27 mouse cellular contexts compared by ENCODE assay signal in the genomic region with DNA sequence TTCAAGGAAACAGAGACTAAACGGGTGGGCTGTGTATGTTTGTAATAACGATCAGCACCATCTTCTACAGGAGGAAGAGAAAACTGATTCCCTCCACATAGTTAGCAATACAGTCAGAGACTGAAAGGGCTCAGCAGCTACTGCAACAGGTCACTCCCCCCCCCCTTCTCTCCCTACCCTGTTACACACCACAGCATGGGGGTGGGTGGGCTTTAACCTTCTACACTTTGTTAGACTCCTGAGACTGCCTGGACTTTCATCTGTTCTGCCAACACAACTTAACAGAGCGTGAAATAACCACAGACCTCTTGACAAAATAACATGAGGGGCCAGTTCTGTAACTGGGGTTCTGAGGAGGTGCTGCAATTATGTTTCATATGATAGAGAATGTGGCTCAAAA. TPM values are rescaled to one million over a fixed set of nuclear protein-coding genes. Genes with fewer than 3 reads are reported as not detected.
DNase-seq lines count a peak whose midpoint lies in the region; ATAC-seq and TF ChIP-seq lines count a peak whose summit lies in the region.
"Had no signal": no experiment of that assay in that cellular context is flagged by ENCODE, and none has a peak within 500 bp of the region (broad histone marks: within the 10 kb centered on the region; RNA-seq: fewer than 3 reads in every experiment).

No protein-coding gene starts in this region.

- H3K9ac ChIP-seq in kidney, postnatal 0 days (ENCODE audit: low read depth, low read length) = no peak overlapping the region
- H3K9ac ChIP-seq: forebrain, embryonic 13.5 days; heart, embryonic 15.5 days; intestine, embryonic 15.5 days; limb, embryonic 13.5 days; midbrain, embryonic 12.5 days; neural tube, embryonic 13.5 days had no signal

- no peak overlapping the region for H3K4me3 ChIP-seq in kidney, postnatal 0 days (replicated peaks; ENCODE audit: low read depth, low read length)
- H3K4me3 ChIP-seq: forebrain, embryonic 13.5 days; heart, embryonic 10.5 days; heart, embryonic 15.5 days; intestine, embryonic 15.5 days; left cerebral cortex, adult 2 months; limb, embryonic 13.5 days; midbrain, embryonic 12.5 days; neural tube, embryonic 13.5 days had no signal

- no peak overlapping the region for H3K4me2 ChIP-seq in kidney, postnatal 0 days (ENCODE audit: low read length)
- H3K4me2 ChIP-seq: forebrain, embryonic 13.5 days; heart, embryonic 15.5 days; intestine, embryonic 15.5 days; limb, embryonic 13.5 days; liver, embryonic 11.5 days; midbrain, embryonic 12.5 days; neural tube, embryonic 13.5 days had no signal

- peak overlapping the region; percentile 54 for H3K27ac ChIP-seq in kidney, postnatal 0 days
- H3K27ac ChIP-seq: forebrain, embryonic 13.5 days; heart, embryonic 10.5 days; heart, embryonic 15.5 days; intestine, embryonic 15.5 days; left cerebral cortex, adult 2 months; limb, embryonic 13.5 days; midbrain, embryonic 12.5 days; neural tube, embryonic 13.5 days had no signal

- ATAC-seq in kidney, postnatal 0 days (replicated peaks; ENCODE audit: low FRiP score, low read depth) = peak; percentile 83; the same call in 1 of the 2 replicates
- ATAC-seq: forebrain, embryonic 13.5 days; hindbrain, embryonic 16.5 days; intestine, embryonic 15.5 days had no signal

- TF ChIP-seq CTCF in kidney, postnatal 0 days (IDR thresholded peaks at IDR 0.05; ENCODE audit: low read depth) = no peak

- peak; percentile 8 for DNase-seq in kidney, adult 11 months
- no peak for DNase-seq in kidney, adult 18-20 months
- peak; percentile 7 to 17 for DNase-seq in kidney, adult 8-10 months
- peak; percentile 43 for DNase-seq in kidney, postnatal 0 days (ENCODE audit: low spot score)
- DNase-seq in kidney, postnatal 4 days = peak; percentile 35 to 52
- DNase-seq in cerebellum, postnatal 14 days = no peak
- no peak for DNase-seq in layer of hippocampus, adult 8-10 months (ENCODE audit: low spot score in 2 of 2)
- DNase-seq: adrenal gland, adult 2 months; adrenal gland, postnatal 36 days; cerebellum, adult 18-20 months; cerebellum, postnatal 25 days; gastrocnemius, postnatal 14 days; lung, postnatal 36 days; right cerebral cortex, postnatal 14 days; thymus, postnatal 4 days had no signal

- H3K4me1 ChIP-seq in kidney, postnatal 0 days (replicated peaks; ENCODE audit: insufficient read depth, low read length) = 0 out of 2 replicates have a peak, but pooled peaks cover 3% of the 10 kb centered on the region
- H3K4me1 ChIP-seq: forebrain, embryonic 13.5 days; heart, embryonic 10.5 days; heart, embryonic 15.5 days; intestine, embryonic 15.5 days; limb, embryonic 13.5 days; midbrain, embryonic 12.5 days; neural tube, embryonic 13.5 days had no signal

- no peaks in the 10 kb centered on the region for H3K9me3 ChIP-seq in kidney, postnatal 0 days (replicated peaks; ENCODE audit: low read length)
- H3K9me3 ChIP-seq: forebrain, embryonic 13.5 days; heart, embryonic 10.5 days; heart, embryonic 15.5 days; intestine, embryonic 15.5 days; limb, embryonic 13.5 days; midbrain, embryonic 12.5 days; neural tube, embryonic 13.5 days had no signal

- 32% methylated on average over 3 of the region's 3 CpGs for WGBS in kidney, postnatal 0 days

- no peaks in the 10 kb centered on the region for H3K36me3 ChIP-seq in kidney, postnatal 0 days (ENCODE audit: insufficient read depth, low read length)
- H3K36me3 ChIP-seq: heart, embryonic 10.5 days; heart, embryonic 15.5 days; intestine, embryonic 15.5 days; limb, embryonic 13.5 days; midbrain, embryonic 12.5 days; neural tube, embryonic 13.5 days had no signal

- no peaks in the 10 kb centered on the region for H3K27me3 ChIP-seq in kidney, postnatal 0 days (ENCODE audit: insufficient read depth, low read length)
- H3K27me3 ChIP-seq: forebrain, embryonic 13.5 days; heart, embryonic 15.5 days; intestine, embryonic 15.5 days; limb, embryonic 13.5 days; midbrain, embryonic 12.5 days; neural tube, embryonic 13.5 days had no signal

RNA-seq across cellular contexts. Expression of a gene that starts 50.7 kb away (rescaled TPM):
- polyA plus RNA-seq in kidney, postnatal 0 days (2015; fragmentation: Nextera tagmentation; extraction: Ambion mirVana) = 20.9 and 21.6 TPM in 2 replicates
- total RNA-seq in layer of hippocampus, adult 8-10 months (2022) = 100 to 1,000 TPM; 356 to 410 (median 379) TPM
- total RNA-seq: granulocyte monocyte progenitor cell, adult 5-6 weeks; megakaryocyte, adult 5-6 weeks had no signal

Comparison
In these comparisons a context has a peak if more than half of its experiments do, and no peak if none do; other contexts are left out.
1. DNase-seq: peak in kidney, adult 11 months (single experiment), kidney, adult 8-10 months (2 of 2), kidney, postnatal 0 days (single experiment) and kidney, postnatal 4 days (2 of 2); none in kidney, adult 18-20 months (single experiment), cerebellum, postnatal 14 days (0 of 2) and layer of hippocampus, adult 8-10 months (0 of 2).